Mouse (Mus musculus): Measurements from ENCODE around the gene Opn1mw.
"Not testable (repeated sequence)": the region's sequence is repeated elsewhere in the genome, so short reads cannot be mapped to it uniquely, and the experiment has no call there.

The Opn1mw gene

GRCm38 (mm10) chrX:74127164-74127563 lies at the start of gene Opn1mw:
Gene Opn1mw, plus strand, starts transcription at chrX:74127464.
- no peak for DNase-seq (ENCODE audit: low spot score in 2 of 2)

DNA sequence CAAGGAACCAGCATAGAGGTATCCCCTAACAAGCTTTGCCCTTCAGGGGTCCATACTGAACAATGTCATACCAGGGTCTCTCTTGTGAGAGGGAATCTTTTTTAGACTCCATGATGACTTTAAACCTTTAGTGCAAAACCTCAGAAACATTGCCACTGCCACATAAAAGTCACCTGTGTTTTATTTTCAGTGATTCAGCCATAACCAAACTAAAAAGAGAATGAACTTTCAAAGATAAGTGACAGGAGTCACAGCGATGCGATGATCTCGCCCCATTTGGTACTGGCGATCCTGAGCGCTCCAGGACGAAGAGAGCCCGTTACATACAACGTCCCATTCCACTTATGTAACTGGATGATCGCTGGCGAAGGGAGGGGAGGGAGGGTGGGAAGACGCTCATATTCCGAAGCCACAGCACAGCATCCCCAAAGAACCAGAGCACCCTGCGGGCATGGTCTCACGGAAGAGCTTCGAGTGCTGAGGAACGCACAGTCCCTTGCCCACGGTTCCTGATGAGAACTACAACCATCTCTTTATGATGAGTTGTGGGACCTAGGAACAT lies 42.9 kb upstream of the Opn1mw start:
- DNase-seq (ENCODE audit: low spot score in 2 of 2): no peak

- DNase-seq (ENCODE audit: low spot score in 2 of 2): peak; percentile 42 to 53
Observed at GRCm38 (mm10) chrX:74084946-74085498, 42.2 kb upstream of the Opn1mw start.

DNA sequence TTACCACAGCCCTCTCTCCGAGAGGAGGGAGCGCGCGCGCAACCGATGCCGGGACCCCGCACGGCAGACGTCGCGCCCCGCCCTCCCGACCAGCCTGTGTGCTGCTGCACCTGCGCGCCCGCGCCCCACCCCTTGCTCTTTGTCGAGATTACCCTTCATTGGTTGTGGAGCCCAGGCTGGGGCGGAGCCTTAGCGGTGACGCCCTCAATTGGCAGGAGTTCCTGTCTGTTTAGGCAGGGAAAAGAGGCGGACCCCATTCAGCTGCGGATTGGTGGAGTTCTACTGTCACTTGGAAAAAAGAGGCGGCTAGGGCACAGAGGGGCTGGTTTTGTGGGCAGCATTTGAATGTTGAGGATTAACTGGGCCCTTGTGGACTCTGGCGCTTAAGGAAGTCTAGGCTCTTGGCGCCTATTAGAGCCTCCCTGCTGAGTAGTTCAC lies 41.6 kb upstream of the Opn1mw start:
- peak; percentile 91 to 97 for DNase-seq (ENCODE audit: low spot score in 2 of 2)

DNA sequence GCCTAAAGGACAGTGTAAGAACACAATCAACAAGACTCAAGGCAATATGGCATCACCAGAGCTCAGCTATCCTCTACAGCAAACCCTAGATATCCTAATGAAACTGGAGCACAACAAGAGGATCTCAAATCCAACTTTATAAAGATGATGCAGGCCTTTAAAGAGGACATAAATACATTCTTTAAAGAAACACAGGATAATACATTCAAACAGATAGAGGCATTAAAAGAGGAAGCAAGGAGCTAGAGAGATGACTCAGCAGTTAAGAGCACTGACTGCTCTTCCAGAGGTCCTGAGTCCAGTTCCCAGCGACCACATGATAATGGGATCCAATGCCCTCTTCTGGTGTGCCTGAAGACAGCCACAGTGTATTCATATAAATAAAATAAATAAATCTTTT lies 32.1 kb upstream of the Opn1mw start:
- DNase-seq (ENCODE audit: low spot score in 2 of 2): no peak

- DNase-seq (ENCODE audit: low spot score in 2 of 2): no peak
Observed at GRCm38 (mm10) chrX:74103457-74104188, 23.6 kb upstream of the Opn1mw start.

GRCm38 (mm10) chrX:74105916-74106315 lies 21.3 kb upstream of the Opn1mw start:
- DNase-seq (ENCODE audit: low spot score in 2 of 2): no peak

- DNase-seq (ENCODE audit: low spot score in 2 of 2): no peak
Observed at GRCm38 (mm10) chrX:74108747-74109146, 18.5 kb upstream of the Opn1mw start.

GRCm38 (mm10) chrX:74114036-74114435 lies 13.2 kb upstream of the Opn1mw start:
- no peak for DNase-seq (ENCODE audit: low spot score in 2 of 2)

DNA sequence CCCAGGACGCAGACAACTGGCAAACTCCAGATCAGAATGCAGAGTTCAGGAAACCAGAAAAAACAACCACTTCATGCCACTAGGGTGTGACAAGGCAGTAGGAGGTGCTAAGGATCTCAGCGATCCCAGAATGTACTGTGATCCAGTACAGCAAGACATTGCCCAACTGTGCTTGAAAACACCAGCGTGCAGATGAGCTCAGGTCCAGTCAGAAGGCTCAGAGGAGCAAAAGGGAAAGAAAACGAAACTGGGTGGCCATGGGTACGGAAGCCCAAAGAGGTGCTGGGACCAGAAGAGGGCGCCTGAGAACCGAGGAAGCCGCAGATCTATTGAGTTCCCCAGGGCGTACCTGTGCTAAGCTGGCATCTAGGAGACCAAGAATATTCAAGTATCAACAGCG lies 11.8 kb upstream of the Opn1mw start:
- peak; percentile 38 to 64 for DNase-seq (ENCODE audit: low spot score in 2 of 2)

DNA sequence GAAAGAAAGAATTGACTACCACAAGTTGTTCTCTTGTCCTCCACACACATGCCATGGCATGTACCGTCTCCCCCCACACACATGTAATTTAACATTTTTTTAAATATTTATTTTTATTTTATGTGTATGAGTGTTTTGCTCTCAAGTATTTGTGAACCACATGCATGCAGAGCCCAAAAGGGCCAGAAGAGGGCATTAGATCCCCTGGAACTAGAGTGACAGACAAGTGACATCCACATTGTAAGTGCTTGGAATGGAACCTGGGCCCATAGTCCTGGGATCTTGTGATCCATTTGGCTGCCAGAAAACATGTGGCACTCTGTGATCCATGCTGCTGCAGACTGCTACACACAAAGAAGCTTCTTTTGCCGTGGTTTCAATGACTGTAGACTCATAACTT lies 2.3 kb upstream of the Opn1mw start:
- no peak for DNase-seq (ENCODE audit: low spot score in 2 of 2)

DNA sequence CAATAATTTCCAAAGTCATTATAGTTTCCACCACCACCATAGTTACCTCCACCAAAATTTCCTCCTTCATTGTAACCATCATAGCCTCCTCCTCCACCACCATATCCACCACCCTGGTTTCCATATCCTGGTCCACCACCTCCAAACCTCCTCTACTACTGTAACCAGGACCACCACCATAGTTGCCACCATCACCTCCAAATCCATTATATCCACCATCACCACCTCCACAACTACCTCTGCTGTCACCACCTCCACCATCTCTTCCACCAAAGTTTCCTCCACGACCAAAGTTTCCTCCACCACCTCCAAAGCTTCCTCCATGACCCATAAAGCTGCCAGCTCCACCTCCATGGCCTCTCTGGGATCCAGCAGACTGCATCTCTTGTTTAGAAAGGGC lies 8.0 kb downstream of the Opn1mw start, which contains the start of gene Mecp2:
Gene Mecp2 (minus strand): TSS at position 101 of the 400 bp plus-strand sequence.
- DNase-seq (ENCODE audit: low spot score in 2 of 2): not testable (repeated sequence)

DNA sequence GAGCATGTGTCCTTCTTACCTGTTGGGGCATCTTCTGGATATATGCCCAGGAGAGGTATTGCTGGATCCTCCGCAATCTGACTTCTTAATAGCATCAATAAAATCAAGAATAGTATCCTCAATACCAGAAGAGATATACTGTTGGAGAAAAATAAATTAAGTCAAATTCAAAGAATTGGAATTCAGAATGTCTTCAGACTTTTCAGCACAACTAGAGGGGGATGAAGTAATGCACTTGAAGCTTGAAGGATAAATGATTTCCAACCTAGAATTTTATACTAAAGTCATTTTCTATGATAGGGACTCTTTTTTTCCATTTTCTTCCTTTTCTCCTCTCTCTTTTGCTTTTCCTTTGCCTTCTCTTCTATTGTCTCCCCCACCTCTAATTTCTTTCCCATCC lies 40.5 kb downstream of the Opn1mw start, which contains the start of gene Tex28:
Gene Tex28 (minus strand): TSS at position 101 of the 400 bp plus-strand sequence.
- DNase-seq (ENCODE audit: low spot score in 2 of 2): no peak

- DNase-seq (ENCODE audit: low spot score in 2 of 2): no peak
Observed at GRCm38 (mm10) chrX:74176959-74177358, 49.7 kb downstream of the Opn1mw start, which contains the start of gene Tktl1. Gene Tktl1, plus strand, starts transcription at chrX:74177259.

All from urinary bladder, postnatal 36 days (tissue).